Mouse (Mus musculus): ENCODE data around the gene Snrnp70.

DNA sequence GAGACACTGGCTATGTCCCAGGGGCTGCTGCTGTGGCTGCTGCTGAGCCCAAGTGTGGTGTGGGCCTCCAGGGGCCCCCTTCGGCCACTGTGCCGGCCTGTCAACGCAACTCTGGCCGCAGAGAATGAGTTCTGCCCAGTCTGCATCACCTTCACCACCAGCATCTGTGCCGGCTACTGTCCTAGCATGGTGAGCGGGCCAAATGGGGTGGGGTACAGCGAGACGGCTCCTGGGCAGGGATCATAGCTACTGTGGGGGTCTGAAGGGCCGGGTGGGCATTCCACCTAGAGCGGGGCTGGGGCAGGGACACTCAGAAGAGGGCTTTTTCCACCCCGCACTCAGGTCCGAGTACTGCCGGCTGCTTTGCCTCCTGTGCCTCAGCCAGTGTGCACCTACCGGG lies 25.7 kb upstream of the Snrnp70 start:
- TF ChIP-seq POLR2A (IDR thresholded peaks at IDR 0.05; ENCODE audit: low read depth, low read length), result no peak
- no peak for TF ChIP-seq CTCF (IDR thresholded peaks at IDR 0.05; ENCODE audit: borderline replicate concordance, insufficient read depth, low read length)

Data from embryonic fibroblast, embryonic 13.5 days (primary cell).